Mouse (Mus musculus) heart, embryonic 16.5 days (tissue): ENCODE measurements around the gene Ddn. TPM values are rescaled to one million over a fixed set of nuclear protein-coding genes. Genes with fewer than 3 reads are reported as not detected.

Experiments used
- polyA plus RNA-seq: library from polyadenylated mRNA; unstranded; fragments of >200 nt; fragmentation: Nextera tagmentation; extraction: Ambion mirVana; gene quantifications from 2 replicates; pipeline ENCODE4 v1.2.1, GENCODE M21; 2015

Ddn gene
- polyA plus RNA-seq, 1 experiment from 2014 or later, result 0.32 TPM

Other genes starting within 250 kb of the Ddn start
- gene Ccnt1, start 238.6 kb downstream of the Ddn start, polyA plus RNA-seq, result 36.4 and 41.2 TPM in 2 replicates
- 0.64 TPM in 1 of 2 replicates, not detected in the other for gene 4930415O20Rik, start 238.5 kb downstream of the Ddn start, polyA plus RNA-seq
- 39.0 and 47.1 TPM in 2 replicates for gene Adcy6, start 199.4 kb downstream of the Ddn start, polyA plus RNA-seq
- gene Cacnb3, start 178.7 kb downstream of the Ddn start, polyA plus RNA-seq, result 8.2 and 10.5 TPM in 2 replicates
- 15.2 and 18.3 TPM in 2 replicates for gene Ddx23, start 146.6 kb downstream of the Ddn start, polyA plus RNA-seq
- 1.1 and 1.7 TPM in 2 replicates for gene Rnd1, start 132.0 kb downstream of the Ddn start, polyA plus RNA-seq
- 0.97 and 1.0 TPM in 2 replicates for gene Ccdc65, start 101.3 kb downstream of the Ddn start, polyA plus RNA-seq
- 23.0 and 27.7 TPM in 2 replicates for gene Fkbp11, start 81.3 kb downstream of the Ddn start, polyA plus RNA-seq
- gene Arf3, start 46.3 kb downstream of the Ddn start, polyA plus RNA-seq, result 35.8 and 36.4 TPM in 2 replicates
- gene Wnt10b, start 31.3 kb downstream of the Ddn start, polyA plus RNA-seq, result 0.28 and 0.44 TPM in 2 replicates
- gene Wnt1, start 19.6 kb downstream of the Ddn start, polyA plus RNA-seq, result not detected in 2 replicates
- gene Prkag1, start 22.0 kb upstream of the Ddn start, polyA plus RNA-seq, result 111 and 112 TPM in 2 replicates
- 8.5 and 8.6 TPM in 2 replicates for gene Kmt2d, start 61.7 kb upstream of the Ddn start, polyA plus RNA-seq
- gene Rhebl1, start 85.0 kb upstream of the Ddn start, polyA plus RNA-seq, result 5.6 and 7.3 TPM in 2 replicates
- gene Dhh, start 89.0 kb upstream of the Ddn start, polyA plus RNA-seq, result 2.0 and 2.5 TPM in 2 replicates
- gene Lmbr1l, start 108.7 kb upstream of the Ddn start, polyA plus RNA-seq, result 13.3 and 13.9 TPM in 2 replicates
- 1,504 and 1,594 TPM in 2 replicates for gene Tuba1b, start 125.1 kb upstream of the Ddn start, polyA plus RNA-seq
- not detected in 2 replicates for gene Gm49450, start 144.1 kb upstream of the Ddn start, polyA plus RNA-seq
- 727 and 789 TPM in 2 replicates for gene Tuba1a, start 144.2 kb upstream of the Ddn start, polyA plus RNA-seq
- 130 and 149 TPM in 2 replicates for gene Tuba1c, start 220.4 kb upstream of the Ddn start, polyA plus RNA-seq
- 1.4 and 2.4 TPM in 2 replicates for gene Prph, start 245.7 kb upstream of the Ddn start, polyA plus RNA-seq